Mouse (Mus musculus) B cell, adult 2 months (primary cell): ENCODE measurements around the gene Rnf13.

ENCODE experiments used
- DNase-seq, 2 experiments: peaks; one replicate each; pipeline ENCODE4 v3.0.0; 2022

Gene Rnf13

DNA sequence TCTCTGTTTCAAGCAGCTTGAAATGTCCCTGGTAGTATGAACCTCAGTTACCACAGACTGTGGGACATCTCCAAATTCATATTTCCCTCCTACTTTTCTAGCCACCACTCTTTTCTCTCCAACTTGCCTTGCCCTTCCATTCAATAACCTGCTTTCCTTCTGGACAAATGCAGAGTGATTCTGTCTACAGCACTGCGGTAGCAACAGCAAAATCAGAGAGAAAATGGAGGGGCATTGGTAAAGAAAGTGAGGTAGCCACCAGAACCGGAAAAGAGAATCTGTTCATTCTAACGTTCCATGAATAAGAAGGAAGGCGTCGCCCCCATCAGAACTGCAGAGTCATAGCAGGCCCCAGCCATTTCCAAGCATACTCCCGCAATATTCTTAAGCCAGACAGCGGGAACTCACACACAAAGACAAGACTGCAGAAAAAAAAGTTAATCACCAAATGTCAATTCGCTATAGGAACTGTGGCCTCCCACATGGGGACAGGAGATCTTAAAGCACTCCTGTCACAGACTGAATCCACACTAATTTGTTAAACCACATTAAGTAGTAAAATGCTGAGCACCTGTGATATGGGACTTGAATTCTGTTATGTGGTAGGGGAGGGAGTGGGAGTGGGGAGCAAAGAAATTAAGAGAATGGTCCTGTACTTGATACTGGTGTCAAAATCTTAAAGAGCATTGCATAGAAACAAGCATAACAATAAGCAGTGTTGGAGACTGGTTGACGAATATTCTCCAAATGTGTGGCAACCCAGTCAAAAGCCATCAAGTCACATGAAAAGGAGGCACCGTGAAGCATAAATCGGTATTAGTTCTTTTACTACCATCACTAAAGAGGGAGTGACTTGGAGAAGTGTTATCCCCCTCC, 110.2 kb downstream of the Rnf13 start:
- no peak for DNase-seq

- DNase-seq: no peak
Observed at GRCm38 (mm10) chr3:57846662-57846911, 110.7 kb downstream of the Rnf13 start.

DNA sequence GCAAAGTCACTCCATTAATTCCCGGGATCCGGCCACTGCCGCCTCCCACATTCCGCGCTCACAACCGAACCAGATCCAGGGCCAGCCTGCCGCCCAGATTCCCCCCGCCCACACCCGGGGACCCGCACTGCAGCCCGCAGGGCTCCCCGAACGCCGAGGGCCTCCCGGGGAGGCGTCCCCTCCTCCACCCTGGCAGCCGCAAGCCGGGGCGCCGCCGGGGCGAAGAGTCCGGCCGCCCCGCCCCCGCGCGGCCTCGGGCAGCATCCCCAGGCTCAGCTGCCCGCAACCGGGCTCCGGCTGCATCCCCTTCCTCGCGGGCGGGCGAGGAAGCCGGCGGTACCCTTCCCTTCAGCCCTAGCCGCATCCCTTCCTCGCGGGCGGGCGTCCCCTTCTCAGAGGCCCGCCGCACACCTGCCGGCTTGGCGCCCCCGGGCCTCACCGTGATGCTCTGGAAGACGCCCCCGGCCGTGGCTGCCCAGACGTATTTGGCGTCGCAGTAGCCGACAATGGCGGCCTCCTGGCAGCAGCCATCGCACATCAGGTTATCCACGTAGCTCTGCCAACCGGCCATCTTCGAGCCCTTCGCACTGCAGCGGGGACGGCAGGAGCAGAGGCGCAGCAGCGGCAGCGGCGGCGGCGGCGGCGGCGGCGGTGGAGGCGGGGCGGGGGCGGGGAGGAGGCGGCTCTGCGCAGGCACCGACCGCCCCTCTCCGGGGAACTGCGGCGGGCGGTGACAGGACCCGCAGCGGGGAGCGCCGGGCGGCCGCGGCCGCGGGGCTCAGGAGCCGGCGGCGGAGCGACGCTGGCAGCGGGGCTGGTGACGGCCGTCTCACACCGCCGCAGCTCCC, 111.3 kb downstream of the Rnf13 start:
- peak; percentile 47 to 57 for DNase-seq

- peak; percentile 72 to 75 for DNase-seq
Observed at GRCm38 (mm10) chr3:57847760-57848185, 111.9 kb downstream of the Rnf13 start, which contains the start of gene Pfn2. Pfn2 (minus strand) TSS chr3:57848079.

- DNase-seq: no peak
Observed at GRCm38 (mm10) chr3:57882945-57883344, 147.1 kb downstream of the Rnf13 start.
